Mouse (Mus musculus): ENCODE data around the gene Synpo2. TPM values are rescaled to one million over a fixed set of nuclear protein-coding genes. Genes with fewer than 3 reads are reported as not detected.
A peak's percentile ranks its signal among the peaks of the same experiment; 100 is the strongest.

The Synpo2 gene
- polyA plus RNA-seq, 1 experiment, result 12.8 TPM

DNA sequence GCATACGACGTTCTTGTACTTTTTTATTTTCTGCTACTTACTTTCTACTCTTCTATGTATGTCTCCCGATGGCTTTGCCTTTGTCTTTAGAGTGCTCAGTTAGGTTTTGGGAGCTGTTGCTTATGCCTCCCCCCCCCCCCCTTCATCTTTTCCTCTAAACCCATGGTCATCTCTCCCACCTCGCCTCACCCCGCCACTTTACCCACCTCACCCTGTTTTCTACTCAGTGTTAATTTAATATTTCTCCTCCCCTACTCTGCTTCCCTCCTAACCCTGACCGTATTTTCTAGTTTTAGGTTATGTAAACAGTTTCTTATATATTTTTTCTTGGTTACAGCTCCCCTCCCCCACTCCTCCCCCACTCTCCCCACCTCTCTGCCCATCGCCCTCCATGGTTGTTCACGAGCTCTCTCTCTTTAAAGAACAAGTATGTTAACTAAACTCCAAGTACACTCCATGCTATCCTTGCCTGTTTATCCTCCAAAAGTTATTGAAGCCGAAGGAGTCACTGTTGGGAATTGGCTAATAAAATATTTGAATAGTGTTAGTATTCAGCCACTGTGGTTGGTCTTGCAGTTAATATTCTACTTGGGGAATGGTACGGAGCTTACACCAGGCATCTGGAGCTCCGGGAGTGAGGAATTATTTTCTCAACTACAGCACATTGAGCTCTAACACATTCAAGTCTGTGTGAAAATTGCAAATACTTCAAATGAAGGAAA is 142.1 kb downstream of the Synpo2 start:
- no peak for DNase-seq
- Histone ChIP-seq H3K4me1 (ENCODE audit: control insufficient read depth, insufficient read depth, low read length) (peaks cover 15% of the 10 kb centered on the region), H3K4me3 (replicated peaks; ENCODE audit: extremely low read depth, low read depth, low read length) (no peak overlapping the region)
- TF ChIP-seq CTCF (IDR thresholded peaks at IDR 0.05; ENCODE audit: insufficient read depth, low read length) (no peak), POLR2A (IDR thresholded peaks at IDR 0.05; ENCODE audit: borderline replicate concordance, extremely low read depth, low read depth, low read length) (no peak)
- 52% methylated on average over 11 of the region's 11 CpGs for WGBS

DNA sequence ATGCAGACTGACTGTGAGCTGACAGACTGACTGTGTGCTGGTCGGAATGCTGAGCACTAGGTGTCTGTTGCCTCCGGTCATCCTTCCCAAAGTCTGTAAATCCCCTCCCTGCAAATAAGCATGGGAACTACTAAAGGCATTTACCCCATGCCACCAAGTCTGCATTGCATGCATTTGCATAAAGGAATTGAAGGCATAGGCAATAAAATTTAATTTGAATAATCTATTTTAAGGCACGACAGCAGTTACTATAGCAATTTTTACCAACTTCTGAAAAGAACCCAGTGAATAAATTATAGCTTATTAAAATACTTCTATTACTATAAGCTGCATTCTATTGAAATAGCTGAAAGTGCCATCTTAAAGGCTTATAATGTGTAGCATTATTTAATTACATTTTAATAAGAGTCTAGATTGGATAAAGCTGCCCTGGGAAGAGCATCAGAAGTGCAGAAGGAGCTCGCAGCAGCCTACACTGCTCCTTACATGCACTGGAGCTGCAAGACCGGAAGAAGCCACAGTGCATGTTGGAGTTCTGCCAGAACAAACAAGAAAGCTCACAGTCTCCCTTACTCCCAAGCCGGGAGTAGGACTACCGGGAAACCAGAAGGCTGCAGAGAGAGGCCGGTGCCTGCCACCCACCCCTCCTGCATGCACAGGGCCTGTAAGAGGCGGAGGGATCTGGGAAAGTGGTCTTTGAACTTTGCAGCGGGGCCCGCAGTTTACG is 142.9 kb downstream of the Synpo2 start:
- WGBS, result 37% methylated on average over 12 of the region's 12 CpGs
- Histone ChIP-seq H3K4me3 (replicated peaks; ENCODE audit: extremely low read depth, low read depth, low read length) (no peak overlapping the region), H3K4me1 (ENCODE audit: control insufficient read depth, insufficient read depth, low read length) (peaks cover 15% of the 10 kb centered on the region)
- DNase-seq, result no peak
- TF ChIP-seq CTCF (IDR thresholded peaks at IDR 0.05; ENCODE audit: insufficient read depth, low read length) (no peak), POLR2A (IDR thresholded peaks at IDR 0.05; ENCODE audit: borderline replicate concordance, extremely low read depth, low read depth, low read length) (no peak)

DNA sequence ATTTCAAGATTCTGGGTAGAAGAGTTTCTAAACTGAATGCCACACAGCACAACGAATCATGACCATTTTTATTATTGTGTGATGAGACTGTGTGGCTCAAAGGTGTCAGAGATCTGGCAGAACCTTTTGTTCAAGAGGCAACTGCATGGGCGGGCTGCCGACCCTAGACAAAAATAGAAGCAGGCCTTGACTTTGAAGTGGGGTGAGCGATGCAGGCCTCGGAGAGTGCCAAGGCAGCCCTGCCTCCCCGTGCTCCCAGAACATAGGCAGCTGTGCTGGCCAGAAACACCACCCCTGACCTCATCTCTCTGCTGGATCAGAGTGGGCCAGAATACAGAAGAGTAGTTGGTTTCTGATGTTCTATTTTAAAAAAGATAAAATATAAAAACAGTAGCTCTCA is 143.5 kb downstream of the Synpo2 start:
- WGBS, result 22% methylated on average over 6 of the region's 6 CpGs
- no peak for TF ChIP-seq CTCF (IDR thresholded peaks at IDR 0.05; ENCODE audit: insufficient read depth, low read length)
- TF ChIP-seq POLR2A (IDR thresholded peaks at IDR 0.05; ENCODE audit: borderline replicate concordance, extremely low read depth, low read depth, low read length), result no peak
- DNase-seq, result peak; percentile 36

DNA sequence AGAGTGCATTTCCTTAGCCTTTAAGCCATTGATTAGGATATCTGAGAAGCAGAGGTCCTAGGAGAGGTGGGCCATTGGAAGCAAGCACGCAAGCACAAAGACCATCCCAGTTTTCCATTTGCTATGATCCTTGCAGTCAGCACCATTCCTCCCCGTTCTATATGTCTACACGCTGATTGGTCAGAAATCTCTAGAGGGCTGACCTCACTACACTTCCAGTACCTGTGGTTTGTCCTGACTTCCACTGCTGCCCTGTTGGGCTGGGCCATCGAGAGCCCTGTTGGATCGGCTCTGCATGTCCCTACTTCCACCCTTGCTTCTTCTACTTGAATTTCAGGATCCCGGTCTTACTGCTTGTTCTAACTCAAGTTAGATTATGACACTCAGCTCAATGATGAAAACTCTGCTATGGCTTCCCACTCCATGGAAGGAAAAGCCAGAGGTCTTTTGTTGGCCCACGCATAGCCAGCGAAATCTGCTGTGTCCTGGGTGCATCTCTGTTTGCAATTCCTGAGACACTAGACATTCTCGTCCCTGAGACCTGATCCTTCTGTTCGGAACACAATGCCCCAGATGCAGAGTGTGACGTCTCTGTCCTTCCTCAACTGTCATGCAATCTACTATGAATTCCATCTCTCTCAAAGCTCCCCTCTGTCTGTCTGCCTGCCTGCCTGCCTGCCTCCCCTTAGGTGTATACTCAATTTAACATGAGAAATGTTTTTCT is 146.5 kb downstream of the Synpo2 start:
- Histone ChIP-seq H3K4me3 (replicated peaks; ENCODE audit: extremely low read depth, low read depth, low read length) (no peak overlapping the region), H3K4me1 (ENCODE audit: control insufficient read depth, insufficient read depth, low read length) (peaks cover 15% of the 10 kb centered on the region)
- TF ChIP-seq CTCF (IDR thresholded peaks at IDR 0.05; ENCODE audit: insufficient read depth, low read length) (no peak), POLR2A (IDR thresholded peaks at IDR 0.05; ENCODE audit: borderline replicate concordance, extremely low read depth, low read depth, low read length) (no peak)
- 86% methylated on average over 11 of the region's 11 CpGs for WGBS
- DNase-seq, result no peak

More for the DNA sequence above, 143.5 kb downstream of the Synpo2 start:
- Histone ChIP-seq H3K4me1 (ENCODE audit: control insufficient read depth, insufficient read depth, low read length) (peaks cover 15% of the 10 kb centered on the region), H3K4me3 (replicated peaks; ENCODE audit: extremely low read depth, low read depth, low read length) (no peak overlapping the region)

DNA sequence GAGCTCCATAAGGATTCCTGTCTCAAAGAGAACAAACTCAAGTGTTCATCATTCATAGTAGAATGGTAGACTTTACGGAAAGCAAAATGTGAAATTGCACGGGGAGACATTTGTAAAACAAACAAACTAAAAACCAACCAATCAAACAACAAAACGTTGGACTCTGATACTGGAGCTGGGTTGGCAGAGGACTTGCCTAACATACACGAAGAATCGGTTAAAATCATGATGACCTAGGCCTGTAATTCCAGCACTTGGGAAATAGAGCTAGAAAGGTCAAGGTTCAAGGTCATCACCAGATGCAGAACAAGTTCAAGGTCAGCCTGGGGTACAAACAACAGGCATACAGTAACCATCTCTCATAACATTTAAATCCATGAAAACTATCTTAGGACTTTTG is 147.7 kb downstream of the Synpo2 start:
- WGBS, result 83% methylated on average over 5 of the region's 5 CpGs
- TF ChIP-seq CTCF (IDR thresholded peaks at IDR 0.05; ENCODE audit: insufficient read depth, low read length) (no peak), POLR2A (IDR thresholded peaks at IDR 0.05; ENCODE audit: borderline replicate concordance, extremely low read depth, low read depth, low read length) (no peak)
- no peak overlapping the region for H3K4me3 ChIP-seq (replicated peaks; ENCODE audit: extremely low read depth, low read depth, low read length)
- peaks cover 17% of the 10 kb centered on the region for H3K4me1 ChIP-seq (ENCODE audit: control insufficient read depth, insufficient read depth, low read length)
- no peak for DNase-seq

DNA sequence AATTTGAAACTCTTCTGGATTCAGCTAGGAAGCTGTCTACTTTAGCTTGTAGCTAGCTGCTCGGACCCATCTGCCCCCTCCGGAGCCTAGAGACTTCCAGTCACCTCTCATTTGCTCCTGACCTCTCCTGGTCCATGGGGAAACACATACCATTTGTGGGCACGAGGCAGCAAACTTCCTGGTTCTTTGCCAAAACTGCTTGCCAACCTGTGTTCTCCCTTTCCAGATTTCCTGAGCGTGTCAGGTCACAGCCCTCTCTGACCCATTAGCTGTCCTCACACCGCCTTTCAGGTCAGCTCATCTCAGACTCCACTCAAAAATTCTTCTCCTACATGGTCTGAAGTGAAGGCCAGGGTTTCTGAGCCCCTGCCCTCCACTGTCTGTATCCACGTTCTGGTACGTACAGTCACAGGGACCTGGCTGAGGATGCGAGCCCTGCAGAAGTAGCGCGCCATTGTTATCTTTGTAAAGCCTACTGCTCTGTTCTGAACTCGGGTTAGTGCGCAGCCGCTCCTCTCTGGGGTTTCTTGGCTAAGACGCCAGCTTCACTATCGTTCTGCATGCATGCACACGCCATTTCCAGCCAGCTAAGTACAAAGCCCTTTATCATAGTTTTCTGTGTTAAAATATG is 150.0 kb downstream of the Synpo2 start:
- no peak for DNase-seq
- Histone ChIP-seq H3K4me1 (ENCODE audit: control insufficient read depth, insufficient read depth, low read length) (peaks cover 4% of the 10 kb centered on the region; the same call in 1 of the 2 replicates), H3K4me3 (replicated peaks; ENCODE audit: extremely low read depth, low read depth, low read length) (no peak overlapping the region)
- TF ChIP-seq POLR2A (IDR thresholded peaks at IDR 0.05; ENCODE audit: borderline replicate concordance, extremely low read depth, low read depth, low read length), result no peak
- TF ChIP-seq CTCF (IDR thresholded peaks at IDR 0.05; ENCODE audit: insufficient read depth, low read length), result no peak
- 82% methylated on average over 16 of the region's 16 CpGs for WGBS

DNA sequence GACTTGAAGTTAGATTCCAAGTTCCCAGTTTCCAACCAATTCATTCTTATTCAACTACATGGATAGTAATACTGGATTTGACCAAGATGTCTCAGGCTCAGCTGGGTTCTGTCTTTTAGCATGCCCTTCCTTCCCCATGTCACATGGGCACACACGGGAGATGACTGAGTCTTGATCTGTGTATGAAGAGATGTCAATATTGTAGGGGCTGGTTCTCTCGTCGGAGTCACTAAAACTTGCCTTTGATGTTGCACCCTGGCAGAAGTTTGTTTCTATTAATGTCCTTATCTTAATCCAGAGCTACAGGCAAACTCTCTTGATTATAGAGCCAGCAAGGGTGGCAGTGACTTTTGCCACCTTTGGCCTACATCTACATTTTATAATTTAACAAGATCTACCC is 154.3 kb downstream of the Synpo2 start:
- WGBS, result 72% methylated on average over 3 of the region's 3 CpGs
- DNase-seq, result no peak
- TF ChIP-seq POLR2A (IDR thresholded peaks at IDR 0.05; ENCODE audit: borderline replicate concordance, extremely low read depth, low read depth, low read length) (no peak), CTCF (IDR thresholded peaks at IDR 0.05; ENCODE audit: insufficient read depth, low read length) (no peak)
- H3K4me1 ChIP-seq (ENCODE audit: control insufficient read depth, insufficient read depth, low read length), result peaks cover 3% of the 10 kb centered on the region; the same call in 1 of the 2 replicates
- no peak overlapping the region for H3K4me3 ChIP-seq (replicated peaks; ENCODE audit: extremely low read depth, low read depth, low read length)

DNA sequence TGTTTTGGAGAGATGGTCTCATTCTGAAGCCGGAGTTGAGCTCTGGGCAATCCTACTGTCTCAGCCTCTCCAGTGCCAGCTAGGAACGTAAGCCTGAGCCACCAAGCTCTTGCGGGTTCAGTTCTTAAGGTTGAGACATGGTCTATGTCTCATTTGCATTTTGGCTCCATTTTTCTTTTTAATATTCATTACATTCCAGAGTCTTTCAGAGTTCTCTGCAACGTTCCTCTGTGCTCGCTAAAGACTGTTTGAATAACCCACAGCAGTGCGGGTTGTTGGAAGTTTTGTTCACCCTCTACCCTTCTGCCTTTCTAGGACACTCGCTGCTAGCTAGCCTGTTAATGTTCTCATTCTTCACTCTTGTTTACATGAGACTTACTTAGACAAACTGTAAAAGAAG is 155.0 kb downstream of the Synpo2 start:
- TF ChIP-seq POLR2A (IDR thresholded peaks at IDR 0.05; ENCODE audit: borderline replicate concordance, extremely low read depth, low read depth, low read length) (no peak), CTCF (IDR thresholded peaks at IDR 0.05; ENCODE audit: insufficient read depth, low read length) (no peak)
- no peak for DNase-seq
- no peak overlapping the region for H3K4me3 ChIP-seq (replicated peaks; ENCODE audit: extremely low read depth, low read depth, low read length)
- WGBS, result 62% methylated on average over 7 of the region's 7 CpGs
- H3K4me1 ChIP-seq (ENCODE audit: control insufficient read depth, insufficient read depth, low read length), result peaks cover 3% of the 10 kb centered on the region; the same call in 1 of the 2 replicates
